Mouse (Mus musculus) brain, adult 10 weeks (tissue): ENCODE data around the gene Lrrc61. TPM values are rescaled to one million over a fixed set of nuclear protein-coding genes. Genes with fewer than 3 reads are reported as not detected.

ENCODE experiments used
- polyA plus RNA-seq: library from polyadenylated mRNA; stranded (reverse); fragments of 350-450 nt; fragmentation: Illumina TruSeq; extraction: RNeasy Lipid Tissue Mini Kit (QIAGEN cat#74804); gene quantifications from one replicate; pipeline ENCODE4 v1.2.3, GENCODE M21; 2015; ENCODE audit warnings: low read depth, low replicate concordance

Lrrc61 gene
- 29.1 TPM for polyA plus RNA-seq

GRCm38 (mm10) chr6:48554280-48555103 is at the start of gene Lrrc61:
Gene Lrrc61, plus strand, starts transcription at chr6:48554796.

GRCm38 (mm10) chr6:48537105-48537954 is 17.3 kb upstream of the Lrrc61 start, which contains the start of gene Atp6v0e2:
Gene Atp6v0e2, plus strand, starts transcription at chr6:48537615.

GRCm38 (mm10) chr6:48572572-48573061 is 18.0 kb downstream of the Lrrc61 start, which contains the start of gene Rarres2:
Gene Rarres2, minus strand, starts transcription at chr6:48572789.

GRCm38 (mm10) chr6:48589194-48589750 is 34.7 kb downstream of the Lrrc61 start, which contains the start of gene Gm45021:
Gene Gm45021, plus strand, starts transcription at chr6:48589610.

GRCm38 (mm10) chr6:48593158-48594042 is 38.8 kb downstream of the Lrrc61 start, which contains the start of the genes Repin1 and Gm44965:
Gene Repin1, plus strand, starts transcription at chr6:48593883.
Gene Gm44965, plus strand, starts transcription at chr6:48593941.

GRCm38 (mm10) chr6:48601271-48602079 is 46.9 kb downstream of the Lrrc61 start, which contains the start of gene Zfp775:
Gene Zfp775, plus strand, starts transcription at chr6:48602063.

Other genes starting within 250 kb of the Lrrc61 start
- gene Krba1, start 159.2 kb upstream of the Lrrc61 start, polyA plus RNA-seq: 24.2 TPM
- gene Zfp467, start 109.0 kb upstream of the Lrrc61 start, polyA plus RNA-seq: 26.2 TPM
- gene Sspo, start 106.6 kb upstream of the Lrrc61 start, polyA plus RNA-seq: 2.0 TPM
- 496 TPM for gene Atp6v0e2, start 17.2 kb upstream of the Lrrc61 start, polyA plus RNA-seq
- 35.5 TPM for gene Rarres2, start 18.0 kb downstream of the Lrrc61 start, polyA plus RNA-seq
- not detected for gene Gm45021, start 34.8 kb downstream of the Lrrc61 start, polyA plus RNA-seq
- gene Repin1, start 39.1 kb downstream of the Lrrc61 start, polyA plus RNA-seq: 33.0 TPM
- not detected for gene Gm44965, start 39.1 kb downstream of the Lrrc61 start, polyA plus RNA-seq
- 5.2 TPM for gene Zfp775, start 47.3 kb downstream of the Lrrc61 start, polyA plus RNA-seq
- 20.7 TPM for gene AI854703, start 72.0 kb downstream of the Lrrc61 start, polyA plus RNA-seq
- 1.4 TPM for gene Gimap8, start 92.4 kb downstream of the Lrrc61 start, polyA plus RNA-seq
- 1.00 TPM for gene Gimap9, start 121.3 kb downstream of the Lrrc61 start, polyA plus RNA-seq
- gene Gimap4, start 129.8 kb downstream of the Lrrc61 start, polyA plus RNA-seq: 0.89 TPM
- 6.6 TPM for gene Gimap6, start 153.4 kb downstream of the Lrrc61 start, polyA plus RNA-seq
- not detected for gene Gm28053, start 163.8 kb downstream of the Lrrc61 start, polyA plus RNA-seq
- not detected for gene Gimap7, start 163.8 kb downstream of the Lrrc61 start, polyA plus RNA-seq
- 1.9 TPM for gene Gimap1, start 184.3 kb downstream of the Lrrc61 start, polyA plus RNA-seq
- 0.22 TPM for gene Gimap5, start 191.4 kb downstream of the Lrrc61 start, polyA plus RNA-seq
- 0.30 TPM for gene Gimap3, start 216.1 kb downstream of the Lrrc61 start, polyA plus RNA-seq